Mouse (Mus musculus): ENCODE results near the gene Zar1l. TPM values are rescaled to one million over a fixed set of nuclear protein-coding genes. Genes with fewer than 3 reads are reported as not detected.

Gene Zar1l
- total and polyA plus RNA-seq, 3 experiments: not detected

DNA sequence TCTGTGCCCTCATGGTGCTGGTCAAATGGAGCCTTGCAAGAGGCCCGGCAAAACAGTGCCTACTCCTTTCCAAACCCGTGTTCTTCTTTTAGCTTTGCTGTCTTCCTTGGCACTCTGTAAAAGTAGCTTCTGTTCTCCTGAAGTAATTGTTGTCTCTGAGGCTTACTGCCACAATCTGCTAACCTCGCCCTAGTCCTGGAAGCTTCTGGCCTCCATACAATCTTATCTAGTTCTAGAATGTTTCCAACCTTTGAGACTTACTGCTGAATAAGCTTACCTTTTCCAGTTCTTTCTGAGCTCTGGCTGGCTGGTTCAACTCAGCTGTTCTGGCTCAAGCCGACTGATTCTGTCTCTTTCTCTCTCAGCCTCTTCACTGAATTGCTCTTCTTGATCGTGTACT, 43.8 kb upstream of the Zar1l start:
- Histone ChIP-seq H3K27me3 (replicated peaks) (no peaks in the 10 kb centered on the region), H3K9ac (ENCODE audit: insufficient read depth, low read depth) (no peak overlapping the region), H3K27ac (ENCODE audit: insufficient read depth, low read depth) (no peak overlapping the region), H3K4me1 (ENCODE audit: control insufficient read depth in 1 of 2, insufficient read depth in 2 of 2) (peaks cover 0 to 3% of the 10 kb centered on the region in 2 experiments; a peak in 2 of 4 replicates), H3K9me3 (replicated peaks; ENCODE audit: low read length) (no peaks in the 10 kb centered on the region), H3K79me2 (replicated peaks; ENCODE audit: control insufficient read depth, extremely low read depth, insufficient read depth, poor library complexity, severe bottlenecking) (no peaks in the 10 kb centered on the region; the same call in 1 of the 2 replicates), H3K4me2 (ENCODE audit: insufficient read depth, low read depth, poor library complexity, severe bottlenecking) (no peak overlapping the region), H3K36me3 (replicated peaks in 1 of 2; ENCODE audit: control insufficient read depth in 1 of 2, insufficient read depth in 1 of 2, low read length in 1 of 2) (peaks cover 50 to 92% of the 10 kb centered on the region in 2 experiments), H3K4me3 (replicated peaks in 1 of 3; ENCODE audit: low read depth in 2 of 3, low read length in 2 of 3, poor library complexity in 1 of 3) (no peak overlapping the region)
- DNase-seq (ENCODE audit: extremely low read depth): no peak
- in situ Hi-C loops (cut with MboI; ENCODE audit: low pct_ligation_motif_present, low pct_unique_long_range_greater_than_20kb, low sequenced_read_pairs): no loop called here
- TF ChIP-seq USF2 (conservative IDR thresholded peaks at IDR 0.05; ENCODE audit: low read depth, low read length) (no peak), E2F4 (IDR thresholded peaks at IDR 0.05; ENCODE audit: insufficient replicate concordance, low read depth, low read length) (no peak), EP300 (IDR thresholded peaks at IDR 0.05; ENCODE audit: low read length) (no peak), RCOR1 (conservative IDR thresholded peaks at IDR 0.05; ENCODE audit: low read depth, low read length) (no peak), KAT2A (IDR thresholded peaks at IDR 0.05; ENCODE audit: insufficient replicate concordance, low read length) (no peak)
- dilution Hi-C loops (cut with MboI; ENCODE audit: extremely low pct_ligation_motif_present, extremely low pct_unique_long_range_greater_than_20kb, low sequenced_read_pairs): no loop called here

DNA sequence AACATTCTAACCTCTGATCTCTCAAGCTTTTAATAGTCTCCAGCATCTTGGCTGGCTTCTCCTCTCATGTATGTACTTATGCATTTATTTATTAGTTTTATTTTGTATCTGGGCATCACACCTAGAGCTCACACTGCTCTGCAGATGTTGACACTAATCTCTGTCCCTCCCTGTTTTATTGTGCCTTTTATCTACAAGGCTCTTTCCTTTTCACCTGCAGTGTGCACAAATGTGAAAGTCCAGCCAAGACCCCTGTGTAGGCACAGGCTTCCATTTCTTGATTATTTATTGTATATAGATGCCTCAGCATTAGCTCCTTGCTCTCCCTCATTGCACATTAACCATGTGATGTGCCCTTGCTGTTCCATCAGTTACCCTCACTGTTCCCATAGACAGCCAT, 43.4 kb upstream of the Zar1l start:
- Histone ChIP-seq H3K4me1 (ENCODE audit: control insufficient read depth in 1 of 2, insufficient read depth in 2 of 2) (peaks cover 0 to 3% of the 10 kb centered on the region in 2 experiments; a peak in 2 of 4 replicates), H3K9me3 (replicated peaks; ENCODE audit: low read length) (no peaks in the 10 kb centered on the region), H3K36me3 (replicated peaks in 1 of 2; ENCODE audit: control insufficient read depth in 1 of 2, insufficient read depth in 1 of 2, low read length in 1 of 2) (peaks cover 48 to 90% of the 10 kb centered on the region in 2 experiments), H3K27me3 (replicated peaks) (no peaks in the 10 kb centered on the region), H3K4me3 (replicated peaks in 1 of 3; ENCODE audit: low read depth in 2 of 3, low read length in 2 of 3, poor library complexity in 1 of 3) (no peak overlapping the region), H3K27ac (ENCODE audit: insufficient read depth, low read depth) (no peak overlapping the region), H3K4me2 (ENCODE audit: insufficient read depth, low read depth, poor library complexity, severe bottlenecking) (no peak overlapping the region), H3K79me2 (replicated peaks; ENCODE audit: control insufficient read depth, extremely low read depth, insufficient read depth, poor library complexity, severe bottlenecking) (no peaks in the 10 kb centered on the region; the same call in 1 of the 2 replicates), H3K9ac (ENCODE audit: insufficient read depth, low read depth) (no peak overlapping the region)
- in situ Hi-C loops (cut with MboI; ENCODE audit: low pct_ligation_motif_present, low pct_unique_long_range_greater_than_20kb, low sequenced_read_pairs) (no loop called here), dilution Hi-C loops (cut with MboI; ENCODE audit: extremely low pct_ligation_motif_present, extremely low pct_unique_long_range_greater_than_20kb, low sequenced_read_pairs) (no loop called here)
- TF ChIP-seq ZKSCAN1 (IDR thresholded peaks at IDR 0.05; ENCODE audit: borderline replicate concordance, low read depth, low read length) (no peak), KAT2A (IDR thresholded peaks at IDR 0.05; ENCODE audit: insufficient replicate concordance, low read length) (no peak), CHD2 (IDR thresholded peaks at IDR 0.05; ENCODE audit: low read length) (no peak), MAFK (IDR thresholded peaks at IDR 0.05; ENCODE audit: insufficient replicate concordance, low read length) (no peak), NRF1 (IDR thresholded peaks at IDR 0.05; ENCODE audit: low read depth, low read length) (no peak), EP300 (IDR thresholded peaks at IDR 0.05; ENCODE audit: low read length) (no peak), UBTF (IDR thresholded peaks at IDR 0.05; ENCODE audit: low read depth, low read length) (no peak), ETS1 (conservative IDR thresholded peaks at IDR 0.05; ENCODE audit: low read depth, low read length) (no peak), JUN (IDR thresholded peaks at IDR 0.05; ENCODE audit: insufficient read depth, low read depth, low read length) (no peak), BHLHE40 (IDR thresholded peaks at IDR 0.05; ENCODE audit: low read depth, low read length) (no peak), TCF12 (IDR thresholded peaks at IDR 0.05; ENCODE audit: low read depth, low read length) (no peak), USF2 (conservative IDR thresholded peaks at IDR 0.05; ENCODE audit: low read depth, low read length) (no peak), POLR2AphosphoS2 (IDR thresholded peaks at IDR 0.05; ENCODE audit: low read depth, low read length) (no peak), PAX5 (IDR thresholded peaks at IDR 0.05; ENCODE audit: low read length) (no peak)
- no peak for DNase-seq (ENCODE audit: extremely low read depth)

Data from CH12.LX (cell line).